Mouse (Mus musculus) liver, embryonic 11.5 days (tissue): ENCODE measurements around the gene Foxl1. TPM values are rescaled to one million over a fixed set of nuclear protein-coding genes. Genes with fewer than 3 reads are reported as not detected.

Experiments
- ATAC-seq: fragments of 200-750 bp; cut with Nextera tagmentation; replicated peaks from 2 replicates; pipeline ENCODE4 v1.8.0; 2017; ENCODE audit warnings: moderate number of reproducible peaks, mild to moderate bottlenecking, moderate TSS enrichment, moderate library complexity; ENCODE audit not compliant: low FRiP score
- DNase-seq: peaks from one replicate; pipeline ENCODE4 v3.0.0-alpha.2; 2017; ENCODE audit warnings: low spot score
- H3K27ac ChIP-seq: fragments of 300-500 bp; sonication (generic); 2 replicates; pipeline ENCODE4 v1.5.1; 2014; ENCODE audit warnings: mild to moderate bottlenecking, low read depth, low read length, control low read depth
- H3K27me3 ChIP-seq: fragments of 300-500 bp; sonication (generic); replicated peaks from 2 replicates; pipeline ENCODE4 v1.6.1; 2014; ENCODE audit warnings: low read length, mixed read lengths; ENCODE audit not compliant: control insufficient read depth, insufficient read depth
- H3K36me3 ChIP-seq: fragments of 300-500 bp; sonication (generic); 2 replicates; pipeline ENCODE4 v1.6.1; 2014; ENCODE audit warnings: mild to moderate bottlenecking, low read length, moderate library complexity, mixed read lengths; ENCODE audit not compliant: control insufficient read depth, insufficient read depth
- H3K4me1 ChIP-seq: fragments of 300-500 bp; sonication (generic); replicated peaks from 2 replicates; pipeline ENCODE4 v1.6.1; 2014; ENCODE audit warnings: low read length, mixed read lengths; ENCODE audit not compliant: control insufficient read depth, insufficient read depth
- H3K4me2 ChIP-seq: fragments of 300-500 bp; sonication (generic); 2 replicates; pipeline ENCODE4 v1.6.1; 2014; ENCODE audit warnings: mild to moderate bottlenecking, control low read depth, moderate library complexity
- H3K4me3 ChIP-seq: fragments of 300-500 bp; sonication (generic); 2 replicates; pipeline ENCODE4 v1.5.1; 2014; ENCODE audit warnings: low read depth, low read length, control low read depth
- H3K9ac ChIP-seq: fragments of 300-500 bp; sonication (generic); 2 replicates; pipeline ENCODE4 v1.6.1; 2014; ENCODE audit warnings: low read depth, low read length, control low read depth
- H3K9me3 ChIP-seq: fragments of 300-500 bp; sonication (generic); 2 replicates; pipeline ENCODE4 v1.6.1; 2016; ENCODE audit warnings: low read length, inconsistent platforms, mixed read lengths; ENCODE audit not compliant: control insufficient read depth
- WGBS: fragments of 180-500 bp; shearing (Covaris S2); extraction: QIAGEN DNeasy Blood & Tissue Kit; methylation state at CpG from one replicate; pipeline ENCODE4 v1.1.7; 2014; 5-methylcytosine and 5-hydroxymethylcytosine counted together
- polyA plus RNA-seq: library from polyadenylated mRNA; unstranded; fragments of >200 nt; fragmentation: Nextera tagmentation; extraction: Ambion mirVana; gene quantifications from 2 replicates; pipeline ENCODE4 v1.2.1, GENCODE M21; 2014

Gene Foxl1
- polyA plus RNA-seq, 1 experiment from 2014 or later = 0.73 TPM

GRCm38 (mm10) chr8:121158812-121159211 lies 31.1 kb downstream of the Foxl1 start:
- Histone ChIP-seq H3K4me2 (no peak overlapping the region), H3K9me3 (no peaks in the 10 kb centered on the region), H3K9ac (no peak overlapping the region), H3K27ac (no peak overlapping the region), H3K27me3 (no peaks in the 10 kb centered on the region; the same call in 1 of the 2 replicates), H3K36me3 (no peaks in the 10 kb centered on the region), H3K4me3 (no peak overlapping the region), H3K4me1 (no peaks in the 10 kb centered on the region; the same call in 1 of the 2 replicates)
- 60% methylated on average over 13 of the region's 13 CpGs for WGBS
- ATAC-seq = no peak
- no peak for DNase-seq

GRCm38 (mm10) chr8:121161437-121161836 lies 33.7 kb downstream of the Foxl1 start:
- WGBS = 73% methylated on average over 5 of the region's 5 CpGs
- H3K9me3 ChIP-seq = no peaks in the 10 kb centered on the region
- no peak overlapping the region for H3K9ac ChIP-seq
- no peaks in the 10 kb centered on the region for H3K36me3 ChIP-seq
- DNase-seq = no peak
- H3K4me2 ChIP-seq = no peak overlapping the region
- no peak for ATAC-seq
- no peak overlapping the region for H3K27ac ChIP-seq
- no peak overlapping the region for H3K4me3 ChIP-seq
- H3K27me3 ChIP-seq = peaks cover 5% of the 10 kb centered on the region
- H3K4me1 ChIP-seq = peaks cover 4% of the 10 kb centered on the region; the same call in 1 of the 2 replicates

GRCm38 (mm10) chr8:121162413-121162812 lies 34.7 kb downstream of the Foxl1 start:
- no peak overlapping the region for H3K4me3 ChIP-seq
- no peak for DNase-seq
- no peaks in the 10 kb centered on the region for H3K36me3 ChIP-seq
- H3K27me3 ChIP-seq = peaks cover 5% of the 10 kb centered on the region
- H3K9me3 ChIP-seq = no peaks in the 10 kb centered on the region
- 57% methylated on average over 4 of the region's 4 CpGs for WGBS
- H3K4me1 ChIP-seq = peaks cover 4% of the 10 kb centered on the region; the same call in 1 of the 2 replicates
- no peak for ATAC-seq
- H3K9ac ChIP-seq = no peak overlapping the region
- H3K4me2 ChIP-seq = no peak overlapping the region
- H3K27ac ChIP-seq = no peak overlapping the region

GRCm38 (mm10) chr8:121162906-121163695 lies 35.4 kb downstream of the Foxl1 start:
- no peak overlapping the region for H3K9ac ChIP-seq
- WGBS = 67% methylated on average over 11 of the region's 11 CpGs

GRCm38 (mm10) chr8:121164017-121164469 lies 36.3 kb downstream of the Foxl1 start:
- 64% methylated on average over 8 of the region's 8 CpGs for WGBS
- peaks cover 5% of the 10 kb centered on the region for H3K27me3 ChIP-seq
- DNase-seq = no peak
- H3K27ac ChIP-seq = no peak overlapping the region
- no peak overlapping the region for H3K9ac ChIP-seq
- no peak overlapping the region for H3K4me2 ChIP-seq
- H3K36me3 ChIP-seq = no peaks in the 10 kb centered on the region
- no peak for ATAC-seq
- peaks cover 4% of the 10 kb centered on the region; the same call in 1 of the 2 replicates for H3K4me1 ChIP-seq
- H3K4me3 ChIP-seq = no peak overlapping the region
- H3K9me3 ChIP-seq = no peaks in the 10 kb centered on the region

More at GRCm38 (mm10) chr8:121162906-121163695, 35.4 kb downstream of the Foxl1 start:
- no peaks in the 10 kb centered on the region for H3K36me3 ChIP-seq
- H3K4me1 ChIP-seq = peaks cover 4% of the 10 kb centered on the region; the same call in 1 of the 2 replicates
- ATAC-seq (no peak), DNase-seq (no peak)
- H3K27me3 ChIP-seq = peaks cover 5% of the 10 kb centered on the region
- no peak overlapping the region for H3K27ac ChIP-seq
- no peaks in the 10 kb centered on the region for H3K9me3 ChIP-seq
- H3K4me3 ChIP-seq = no peak overlapping the region
- no peak overlapping the region for H3K4me2 ChIP-seq

GRCm38 (mm10) chr8:121168033-121168432 lies 40.3 kb downstream of the Foxl1 start:
- Histone ChIP-seq H3K4me1 (peaks cover 22% of the 10 kb centered on the region), H3K4me3 (no peak overlapping the region), H3K9me3 (no peaks in the 10 kb centered on the region), H3K4me2 (no peak overlapping the region), H3K27me3 (peaks cover 8% of the 10 kb centered on the region), H3K27ac (no peak overlapping the region), H3K9ac (no peak overlapping the region), H3K36me3 (no peaks in the 10 kb centered on the region)
- 63% methylated on average over 5 of the region's 5 CpGs for WGBS
- ATAC-seq = no peak
- DNase-seq = no peak

- Histone ChIP-seq H3K9me3 (no peaks in the 10 kb centered on the region), H3K4me1 (peaks cover 21% of the 10 kb centered on the region), H3K27ac (peak overlapping the region; percentile 34; the same call in 1 of the 2 replicates), H3K36me3 (no peaks in the 10 kb centered on the region), H3K4me2 (peak overlapping the region; percentile 48), H3K4me3 (no peak overlapping the region), H3K9ac (no peak overlapping the region), H3K27me3 (peaks cover 8% of the 10 kb centered on the region)
- 40% methylated on average over 7 of the region's 7 CpGs for WGBS
- no peak for ATAC-seq
- DNase-seq = no peak
Measured at GRCm38 (mm10) chr8:121170116-121170515, 42.4 kb downstream of the Foxl1 start.

GRCm38 (mm10) chr8:121170626-121171552 lies 43.1 kb downstream of the Foxl1 start:
- DNase-seq (peak; percentile 46), ATAC-seq (0 out of 2 replicates have a peak, but pooled peaks have one; percentile 51)
- peaks cover 4% of the 10 kb centered on the region; the same call in 1 of the 2 replicates for H3K27me3 ChIP-seq
- H3K4me2 ChIP-seq = peak overlapping the region; percentile 48
- 27% methylated on average over 27 of the region's 27 CpGs for WGBS
- H3K27ac ChIP-seq = peak overlapping the region; percentile 34
- H3K4me3 ChIP-seq = no peak overlapping the region
- H3K4me1 ChIP-seq = peaks cover 24% of the 10 kb centered on the region
- H3K9ac ChIP-seq = peak overlapping the region; percentile 5; the same call in 1 of the 2 replicates
- no peaks in the 10 kb centered on the region for H3K9me3 ChIP-seq
- no peaks in the 10 kb centered on the region for H3K36me3 ChIP-seq
